Mouse (Mus musculus): ENCODE measurements around the gene Ddx6. TPM values are rescaled to one million over a fixed set of nuclear protein-coding genes. Genes with fewer than 3 reads are reported as not detected.
"Not testable (repeated sequence)": the region's sequence is repeated elsewhere in the genome, so short reads cannot be mapped to it uniquely, and the experiment has no call there.

Ddx6 gene
- polyA plus RNA-seq, 1 experiment: 48.4 TPM

DNA sequence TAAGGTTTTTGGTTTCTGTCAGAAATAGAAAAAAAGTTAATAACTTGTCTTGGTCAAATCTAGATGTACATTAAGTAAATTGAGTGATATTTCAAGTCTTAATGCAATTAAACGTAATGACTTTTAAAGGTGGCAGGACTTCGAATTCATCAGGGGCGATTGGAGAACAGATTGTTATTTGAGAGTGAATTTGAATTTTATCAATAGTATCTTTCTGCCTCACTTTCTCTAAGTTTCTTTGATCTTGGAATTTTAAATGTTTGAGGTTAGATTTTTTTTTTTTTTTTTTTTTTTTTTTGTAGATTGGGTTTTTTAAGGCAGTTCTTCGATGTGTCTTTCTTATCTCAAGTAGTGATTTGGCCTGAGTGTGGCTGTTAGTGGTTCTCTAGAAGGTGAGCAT lies 2.0 kb downstream of the Ddx6 start:
- no peak for TF ChIP-seq POLR2A (IDR thresholded peaks at IDR 0.05; ENCODE audit: borderline replicate concordance, control insufficient read depth, low read depth, low read length)
- no peak for TF ChIP-seq CTCF (IDR thresholded peaks at IDR 0.05; ENCODE audit: control insufficient read depth, insufficient read depth, low read length)
- WGBS: 32% methylated on average over 4 of the region's 4 CpGs
- no peak overlapping the region for H3K4me3 ChIP-seq (replicated peaks; ENCODE audit: control insufficient read depth, low read depth, low read length)
- no peak overlapping the region for H3K27ac ChIP-seq (ENCODE audit: control insufficient read depth, insufficient read depth, low read depth, low read length, poor library complexity)
- H3K4me1 ChIP-seq (ENCODE audit: control insufficient read depth, insufficient read depth, low read length): peaks cover 1% of the 10 kb centered on the region; the same call in 1 of the 2 replicates

DNA sequence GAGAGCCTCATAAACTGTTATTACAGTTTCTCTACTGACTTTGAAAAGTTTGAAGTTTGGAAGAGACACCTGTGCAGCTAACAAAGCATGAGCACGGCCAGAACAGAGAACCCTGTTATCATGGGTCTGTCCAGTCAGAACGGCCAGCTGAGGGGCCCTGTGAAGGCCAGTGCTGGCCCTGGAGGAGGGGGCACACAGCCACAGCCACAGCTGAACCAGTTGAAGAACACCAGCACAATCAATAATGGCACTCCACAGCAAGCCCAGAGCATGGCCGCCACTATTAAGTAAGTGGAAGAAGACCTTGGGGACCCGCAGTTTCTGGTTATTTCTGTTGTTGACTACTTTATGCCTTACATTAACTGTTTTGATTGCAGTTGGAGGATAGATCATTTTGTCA lies 2.6 kb downstream of the Ddx6 start:
- no peak overlapping the region for H3K4me3 ChIP-seq (replicated peaks; ENCODE audit: control insufficient read depth, low read depth, low read length)

DNA sequence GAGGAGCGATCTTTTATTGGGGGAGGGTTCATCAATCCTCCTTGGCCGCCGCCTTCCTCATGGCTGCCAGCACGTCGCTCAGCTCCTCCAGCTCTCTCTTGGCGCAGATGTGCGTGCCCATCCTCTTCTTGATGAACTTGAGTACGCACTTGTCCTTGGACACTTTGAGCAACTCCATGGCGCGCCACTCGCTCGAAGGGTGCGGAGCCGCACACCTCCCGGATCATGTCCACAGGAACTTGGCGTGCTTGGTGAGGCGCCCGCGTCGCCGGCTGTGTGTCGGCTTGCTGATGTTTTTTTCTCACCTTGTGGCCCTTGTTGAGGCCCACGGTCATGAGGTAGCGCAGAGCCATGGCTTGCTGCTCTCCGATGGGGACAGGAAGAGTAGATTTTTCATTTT lies 5.7 kb downstream of the Ddx6 start:
- TF ChIP-seq CTCF (IDR thresholded peaks at IDR 0.05; ENCODE audit: control insufficient read depth, insufficient read depth, low read length) (no peak), POLR2A (IDR thresholded peaks at IDR 0.05; ENCODE audit: borderline replicate concordance, control insufficient read depth, low read depth, low read length) (no peak)
- H3K4me3 ChIP-seq (replicated peaks; ENCODE audit: control insufficient read depth, low read depth, low read length): no peak overlapping the region
- peaks cover 1% of the 10 kb centered on the region; the same call in 1 of the 2 replicates for H3K4me1 ChIP-seq (ENCODE audit: control insufficient read depth, insufficient read depth, low read length)
- 96% methylated on average over 25 of the region's 25 CpGs for WGBS
- H3K27ac ChIP-seq (ENCODE audit: control insufficient read depth, insufficient read depth, low read depth, low read length, poor library complexity): no peak overlapping the region

More for the DNA sequence above, 2.6 kb downstream of the Ddx6 start:
- WGBS: 66% methylated on average over 4 of the region's 4 CpGs
- Histone ChIP-seq H3K4me1 (ENCODE audit: control insufficient read depth, insufficient read depth, low read length) (peaks cover 1% of the 10 kb centered on the region; the same call in 1 of the 2 replicates), H3K27ac (ENCODE audit: control insufficient read depth, insufficient read depth, low read depth, low read length, poor library complexity) (no peak overlapping the region)
- TF ChIP-seq CTCF (IDR thresholded peaks at IDR 0.05; ENCODE audit: control insufficient read depth, insufficient read depth, low read length) (no peak), POLR2A (IDR thresholded peaks at IDR 0.05; ENCODE audit: borderline replicate concordance, control insufficient read depth, low read depth, low read length) (no peak)

DNA sequence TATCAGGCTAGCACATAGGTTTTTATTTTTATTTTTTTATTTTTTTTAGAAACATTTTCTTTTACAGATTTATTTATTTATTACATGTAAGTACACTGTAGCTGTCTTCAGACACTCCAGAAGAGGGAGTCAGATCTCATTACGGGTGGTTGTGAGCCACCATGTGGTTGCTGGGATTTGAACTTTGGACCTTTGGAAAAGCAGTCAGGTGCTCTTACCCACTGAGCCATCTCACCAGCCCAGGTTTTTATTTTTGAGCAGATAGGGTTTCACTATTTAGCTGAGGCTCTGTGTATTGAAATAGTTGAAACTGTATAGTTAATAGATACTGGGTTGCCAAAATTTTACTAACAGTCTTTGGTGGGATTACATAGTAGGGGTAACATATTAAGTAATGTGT lies 8.4 kb downstream of the Ddx6 start:
- not testable (repeated sequence) for H3K4me3 ChIP-seq (replicated peaks; ENCODE audit: control insufficient read depth, low read depth, low read length)
- WGBS: 75% methylated on average over 1 of the region's 1 CpGs

DNA sequence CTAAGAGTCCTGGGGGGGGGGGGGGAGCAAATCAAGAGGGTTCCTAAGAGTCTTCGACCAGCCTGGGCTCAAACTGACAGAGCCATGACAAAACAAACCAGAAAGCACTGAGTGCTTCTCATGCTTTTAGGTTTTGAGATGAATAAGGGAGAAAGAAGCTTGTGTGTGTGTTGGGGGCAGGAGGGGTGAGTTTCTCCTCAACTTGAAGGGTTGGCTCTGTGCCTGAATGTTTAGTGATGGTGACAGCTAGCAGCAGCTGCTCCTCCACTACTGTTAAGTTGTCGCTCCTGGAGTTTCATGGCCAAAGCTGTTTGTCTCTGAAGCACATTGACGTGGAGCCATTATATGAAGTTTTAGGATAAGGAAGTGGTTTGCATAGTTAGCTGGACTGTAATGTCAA lies 16.4 kb downstream of the Ddx6 start:
- 82% methylated on average over 3 of the region's 3 CpGs for WGBS
- TF ChIP-seq POLR2A (IDR thresholded peaks at IDR 0.05; ENCODE audit: borderline replicate concordance, control insufficient read depth, low read depth, low read length) (no peak), CTCF (IDR thresholded peaks at IDR 0.05; ENCODE audit: control insufficient read depth, insufficient read depth, low read length) (no peak)
- Histone ChIP-seq H3K4me3 (replicated peaks; ENCODE audit: control insufficient read depth, low read depth, low read length) (no peak overlapping the region), H3K27ac (ENCODE audit: control insufficient read depth, insufficient read depth, low read depth, low read length, poor library complexity) (no peak overlapping the region), H3K4me1 (ENCODE audit: control insufficient read depth, insufficient read depth, low read length) (no peaks in the 10 kb centered on the region)

More for the DNA sequence above, 8.4 kb downstream of the Ddx6 start:
- H3K4me1 ChIP-seq (ENCODE audit: control insufficient read depth, insufficient read depth, low read length); H3K27ac ChIP-seq (ENCODE audit: control insufficient read depth, insufficient read depth, low read depth, low read length, poor library complexity): not testable (repeated sequence)

DNA sequence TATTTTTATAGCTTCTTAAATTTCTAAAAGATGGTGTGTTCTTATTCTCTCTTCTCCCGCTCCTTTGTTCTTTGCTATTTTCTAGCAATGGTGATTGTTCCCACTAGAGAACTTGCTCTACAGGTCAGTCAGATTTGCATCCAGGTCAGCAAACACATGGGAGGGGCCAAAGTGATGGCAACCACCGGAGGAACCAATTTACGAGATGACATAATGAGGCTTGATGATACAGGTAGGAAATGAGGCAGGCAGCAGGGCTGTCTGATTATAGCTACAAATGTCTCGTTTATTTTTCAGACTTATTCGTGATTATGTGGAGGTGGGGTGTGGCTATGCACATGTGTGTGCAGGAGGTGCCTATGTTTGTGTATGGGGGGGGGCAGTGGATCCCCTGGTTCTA lies 19.7 kb downstream of the Ddx6 start:
- H3K27ac ChIP-seq (ENCODE audit: control insufficient read depth, insufficient read depth, low read depth, low read length, poor library complexity): no peak overlapping the region
- WGBS: 77% methylated on average over 5 of the region's 5 CpGs
- H3K4me3 ChIP-seq (replicated peaks; ENCODE audit: control insufficient read depth, low read depth, low read length): no peak overlapping the region
- TF ChIP-seq POLR2A (IDR thresholded peaks at IDR 0.05; ENCODE audit: borderline replicate concordance, control insufficient read depth, low read depth, low read length): no peak
- no peak for TF ChIP-seq CTCF (IDR thresholded peaks at IDR 0.05; ENCODE audit: control insufficient read depth, insufficient read depth, low read length)
- no peaks in the 10 kb centered on the region for H3K4me1 ChIP-seq (ENCODE audit: control insufficient read depth, insufficient read depth, low read length)

DNA sequence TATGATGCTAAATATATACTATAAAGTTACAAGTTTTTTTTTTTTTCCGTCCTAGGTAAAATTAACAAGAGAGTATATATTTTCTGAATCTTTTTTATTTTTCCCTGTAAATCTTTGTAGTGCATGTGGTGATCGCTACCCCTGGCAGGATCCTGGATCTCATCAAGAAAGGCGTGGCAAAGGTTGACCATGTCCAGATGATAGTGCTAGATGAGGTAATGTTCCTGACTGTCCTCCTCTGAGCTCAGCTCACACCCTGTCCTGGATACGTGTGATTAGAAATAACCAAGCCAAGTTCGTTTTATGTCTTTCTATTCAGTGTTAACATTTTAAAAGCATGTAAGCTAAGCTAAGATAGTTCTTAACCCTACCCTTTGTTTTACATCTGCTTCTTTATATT lies 21.6 kb downstream of the Ddx6 start:
- TF ChIP-seq POLR2A (IDR thresholded peaks at IDR 0.05; ENCODE audit: borderline replicate concordance, control insufficient read depth, low read depth, low read length) (no peak), CTCF (IDR thresholded peaks at IDR 0.05; ENCODE audit: control insufficient read depth, insufficient read depth, low read length) (no peak)
- 65% methylated on average over 5 of the region's 5 CpGs for WGBS
- Histone ChIP-seq H3K27ac (ENCODE audit: control insufficient read depth, insufficient read depth, low read depth, low read length, poor library complexity) (no peak overlapping the region), H3K4me3 (replicated peaks; ENCODE audit: control insufficient read depth, low read depth, low read length) (no peak overlapping the region), H3K4me1 (ENCODE audit: control insufficient read depth, insufficient read depth, low read length) (no peaks in the 10 kb centered on the region)

DNA sequence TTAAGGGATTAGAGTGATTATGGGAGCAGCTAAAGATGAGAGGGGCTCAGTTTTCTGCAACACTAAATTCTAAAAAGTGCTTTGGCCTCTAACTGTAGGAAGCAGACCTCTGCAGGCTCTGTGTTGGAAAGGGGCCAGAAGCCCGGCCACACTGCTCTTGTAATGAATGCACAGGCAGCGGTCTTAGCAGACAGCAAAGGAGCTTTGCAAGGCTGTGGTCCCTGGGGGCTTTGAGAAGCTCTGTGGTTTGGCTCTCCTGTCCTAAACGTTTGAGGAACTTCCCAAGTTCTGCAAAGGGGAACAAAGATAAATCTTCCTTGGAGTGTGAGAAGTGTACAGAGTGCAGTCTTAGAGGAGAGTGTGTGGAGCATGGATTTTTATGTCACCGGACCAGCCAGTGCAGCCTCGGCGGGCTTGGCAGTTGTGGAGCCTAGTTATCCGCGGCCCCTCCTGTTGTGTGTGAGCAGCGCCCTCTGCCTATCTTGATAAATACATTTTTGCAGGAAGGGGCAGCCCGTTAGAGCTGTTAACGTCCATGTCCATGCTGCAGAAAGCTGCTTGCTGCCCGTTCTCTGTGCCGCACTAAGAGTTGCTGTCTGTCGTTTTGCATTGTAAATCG lies 33.0 kb downstream of the Ddx6 start:
- Histone ChIP-seq H3K4me1 (ENCODE audit: control insufficient read depth, insufficient read depth, low read length) (no peaks in the 10 kb centered on the region; the same call in none of the 2 replicates), H3K27ac (ENCODE audit: control insufficient read depth, insufficient read depth, low read depth, low read length, poor library complexity) (no peak overlapping the region), H3K4me3 (replicated peaks; ENCODE audit: control insufficient read depth, low read depth, low read length) (no peak overlapping the region)
- 18% methylated on average over 15 of the region's 15 CpGs for WGBS
- TF ChIP-seq CTCF (IDR thresholded peaks at IDR 0.05; ENCODE audit: control insufficient read depth, insufficient read depth, low read length) (no peak), POLR2A (IDR thresholded peaks at IDR 0.05; ENCODE audit: borderline replicate concordance, control insufficient read depth, low read depth, low read length) (no peak)

DNA sequence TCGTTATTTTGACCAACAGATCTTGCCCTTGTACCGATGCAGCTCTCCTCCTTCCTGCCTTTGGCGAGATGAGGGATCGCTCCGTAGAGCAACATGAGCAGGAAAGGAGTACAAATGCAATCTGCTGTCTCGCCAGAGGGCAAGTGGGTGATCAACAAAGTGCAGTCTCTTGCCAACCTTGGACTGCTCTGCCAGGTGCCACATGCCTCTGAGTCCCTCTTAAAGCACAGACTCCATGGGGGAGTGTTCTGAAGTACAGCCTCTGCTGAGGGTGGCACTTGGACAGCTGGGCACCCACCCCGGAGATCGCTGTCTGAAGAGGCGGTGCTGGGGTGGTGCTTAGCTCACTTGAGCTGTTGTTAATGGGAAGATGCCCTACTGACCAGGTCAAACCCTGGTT lies 34.0 kb downstream of the Ddx6 start:
- not testable (repeated sequence) for H3K4me1 ChIP-seq (ENCODE audit: control insufficient read depth, insufficient read depth, low read length); H3K4me3 ChIP-seq (replicated peaks; ENCODE audit: control insufficient read depth, low read depth, low read length); H3K27ac ChIP-seq (ENCODE audit: control insufficient read depth, insufficient read depth, low read depth, low read length, poor library complexity)
- WGBS: 75% methylated on average over 9 of the region's 9 CpGs

DNA sequence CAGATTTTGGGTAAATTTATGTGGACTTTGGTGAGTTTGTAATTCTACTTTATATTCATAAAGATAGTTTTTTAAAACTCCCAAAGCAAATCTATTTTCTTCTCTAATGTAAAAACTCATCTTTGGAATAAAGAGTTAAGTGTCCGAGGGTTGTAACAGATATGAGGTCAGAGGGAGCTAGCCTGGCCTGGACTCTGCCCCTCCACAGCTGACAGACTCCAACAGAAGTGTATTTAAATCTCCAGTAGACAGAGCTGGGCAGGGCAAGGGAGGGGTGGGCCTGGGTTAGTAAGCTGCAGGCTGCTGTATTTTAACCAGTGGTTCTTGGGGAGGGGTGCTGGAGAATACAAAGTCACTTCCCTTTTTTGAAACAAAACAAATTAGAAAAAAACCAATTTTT lies 35.3 kb downstream of the Ddx6 start:
- H3K27ac ChIP-seq (ENCODE audit: control insufficient read depth, insufficient read depth, low read depth, low read length, poor library complexity); H3K4me3 ChIP-seq (replicated peaks; ENCODE audit: control insufficient read depth, low read depth, low read length); H3K4me1 ChIP-seq (ENCODE audit: control insufficient read depth, insufficient read depth, low read length): not testable (repeated sequence)
- 55% methylated on average over 1 of the region's 1 CpGs for WGBS
